Mouse (Mus musculus) embryonic fibroblast, embryonic 13.5 days (primary cell): ENCODE results near the gene Cnpy2.

Source experiments
- CTCF ChIP-seq: IDR thresholded peaks from 2 replicates; pipeline ENCODE4 v1.5.1; 2011; ENCODE audit warnings: mild to moderate bottlenecking, control low read depth, low read length, moderate library complexity, borderline replicate concordance; ENCODE audit not compliant: insufficient read depth
- POLR2A ChIP-seq: IDR thresholded peaks from 2 replicates; pipeline ENCODE4 v1.6.1; 2011; ENCODE audit warnings: low read depth, mild to moderate bottlenecking, control low read depth, low read length, moderate library complexity

- no peak for TF ChIP-seq CTCF
- TF ChIP-seq POLR2A, result no peak
Measured at GRCm38 (mm10) chr10:128297221-128297620, 25.0 kb upstream of the Cnpy2 start.
